Mouse (Mus musculus): Measurements from ENCODE around the gene Atp5g2. TPM values are rescaled to one million over a fixed set of nuclear protein-coding genes. Genes with fewer than 3 reads are reported as not detected.
A peak's percentile ranks its signal among the peaks of the same experiment; 100 is the strongest.

Gene Atp5g2
- total RNA-seq (2014; rRNA removed) (148 and 610 TPM in 2 replicates), polyA plus RNA-seq (2015; fragmentation: Nextera tagmentation; extraction: Ambion mirVana) (60.5 and 66.5 TPM in 2 replicates)

GRCm38 (mm10) chr15:102672215-102673071, at the start of gene Atp5g2:
Gene Atp5g2 (minus strand): TSS chr15:102672352.
- peaks cover 19% of the 10 kb centered on the region for H3K4me1 ChIP-seq (ENCODE audit: insufficient read depth, low read length)
- no peak for TF ChIP-seq CTCF (IDR thresholded peaks at IDR 0.05; ENCODE audit: low read depth)
- ATAC-seq (no peak), DNase-seq (ENCODE audit: low spot score) (peak; percentile 69)
- WGBS, result 2% methylated on average over 37 of the region's 37 CpGs
- H3K9ac ChIP-seq (replicated peaks; ENCODE audit: low read length), result peak within 1 kb of the TSS; percentile 81
- H3K9me3 ChIP-seq (ENCODE audit: low read length), result no peaks in the 10 kb centered on the region
- peak within 1 kb of the TSS; percentile 99 for H3K27ac ChIP-seq
- peak within 1 kb of the TSS; percentile 84 for H3K4me2 ChIP-seq (ENCODE audit: low read depth, low read length)
- H3K4me3 ChIP-seq (ENCODE audit: low read length), result peak within 1 kb of the TSS; percentile 49
- H3K27me3 ChIP-seq (ENCODE audit: insufficient read depth, low read length), result no peaks in the 10 kb centered on the region
- H3K36me3 ChIP-seq (ENCODE audit: insufficient read depth, low read length), result no peaks in the 10 kb centered on the region

- ATAC-seq (no peak), DNase-seq (ENCODE audit: low spot score) (no peak)
- Histone ChIP-seq H3K4me1 (ENCODE audit: insufficient read depth, low read length) (peaks cover 3% of the 10 kb centered on the region; the same call in 1 of the 2 replicates), H3K27ac (peak overlapping the region; percentile 65; the same call in 1 of the 2 replicates), H3K4me3 (ENCODE audit: low read length) (peak overlapping the region; percentile 64), H3K36me3 (ENCODE audit: insufficient read depth, low read length) (peaks cover 25% of the 10 kb centered on the region), H3K4me2 (ENCODE audit: low read depth, low read length) (peak overlapping the region; percentile 73), H3K9ac (replicated peaks; ENCODE audit: low read length) (peak overlapping the region; percentile 60), H3K27me3 (ENCODE audit: insufficient read depth, low read length) (no peaks in the 10 kb centered on the region), H3K9me3 (ENCODE audit: low read length) (no peaks in the 10 kb centered on the region)
- no peak for TF ChIP-seq CTCF (IDR thresholded peaks at IDR 0.05; ENCODE audit: low read depth)
- WGBS, result 16% methylated on average over 14 of the region's 14 CpGs
Measured at GRCm38 (mm10) chr15:102721016-102721898, 49.1 kb upstream of the Atp5g2 start.

GRCm38 (mm10) chr15:102716132-102716531, 44.0 kb upstream of the Atp5g2 start:
- H3K27me3 ChIP-seq (ENCODE audit: insufficient read depth, low read length), result no peaks in the 10 kb centered on the region
- DNase-seq (ENCODE audit: low spot score) (no peak), ATAC-seq (no peak)
- H3K4me3 ChIP-seq (ENCODE audit: low read length), result no peak overlapping the region
- H3K4me1 ChIP-seq (ENCODE audit: insufficient read depth, low read length), result peaks cover 3% of the 10 kb centered on the region; the same call in 1 of the 2 replicates
- no peak for TF ChIP-seq CTCF (IDR thresholded peaks at IDR 0.05; ENCODE audit: low read depth)
- no peak overlapping the region for H3K4me2 ChIP-seq (ENCODE audit: low read depth, low read length)
- no peak overlapping the region for H3K27ac ChIP-seq
- H3K9me3 ChIP-seq (ENCODE audit: low read length), result no peaks in the 10 kb centered on the region
- WGBS, result 69% methylated on average over 12 of the region's 12 CpGs
- H3K9ac ChIP-seq (replicated peaks; ENCODE audit: low read length), result no peak overlapping the region
- H3K36me3 ChIP-seq (ENCODE audit: insufficient read depth, low read length), result peaks cover 54% of the 10 kb centered on the region

GRCm38 (mm10) chr15:102707736-102708269, 35.7 kb upstream of the Atp5g2 start:
- H3K36me3 ChIP-seq (ENCODE audit: insufficient read depth, low read length), result peaks cover 32% of the 10 kb centered on the region
- no peak overlapping the region for H3K4me2 ChIP-seq (ENCODE audit: low read depth, low read length)
- no peak overlapping the region for H3K9ac ChIP-seq (replicated peaks; ENCODE audit: low read length)
- TF ChIP-seq CTCF (IDR thresholded peaks at IDR 0.05; ENCODE audit: low read depth), result no peak
- H3K4me3 ChIP-seq (ENCODE audit: low read length), result no peak overlapping the region
- H3K27ac ChIP-seq, result no peak overlapping the region
- H3K27me3 ChIP-seq (ENCODE audit: insufficient read depth, low read length), result no peaks in the 10 kb centered on the region
- no peak for ATAC-seq
- DNase-seq (ENCODE audit: low spot score), result peak; percentile 32
- no peaks in the 10 kb centered on the region for H3K4me1 ChIP-seq (ENCODE audit: insufficient read depth, low read length)
- no peaks in the 10 kb centered on the region for H3K9me3 ChIP-seq (ENCODE audit: low read length)
- 40% methylated on average over 6 of the region's 6 CpGs for WGBS

- ATAC-seq, result peak; percentile 19; the same call in 1 of the 2 replicates
Measured at GRCm38 (mm10) chr15:102705923-102706503, 33.9 kb upstream of the Atp5g2 start.

More at GRCm38 (mm10) chr15:102705923-102706503, 33.9 kb upstream of the Atp5g2 start:
- no peaks in the 10 kb centered on the region for H3K27me3 ChIP-seq (ENCODE audit: insufficient read depth, low read length)
- H3K27ac ChIP-seq, result peak overlapping the region; percentile 55; the same call in 1 of the 2 replicates
- peaks cover 25% of the 10 kb centered on the region for H3K36me3 ChIP-seq (ENCODE audit: insufficient read depth, low read length)
- DNase-seq (ENCODE audit: low spot score), result peak; percentile 32
- H3K4me2 ChIP-seq (ENCODE audit: low read depth, low read length), result no peak overlapping the region
- WGBS, result 51% methylated on average over 7 of the region's 7 CpGs
- H3K4me1 ChIP-seq (ENCODE audit: insufficient read depth, low read length), result no peaks in the 10 kb centered on the region
- no peak for TF ChIP-seq CTCF (IDR thresholded peaks at IDR 0.05; ENCODE audit: low read depth)
- no peak overlapping the region for H3K4me3 ChIP-seq (ENCODE audit: low read length)
- no peak overlapping the region for H3K9ac ChIP-seq (replicated peaks; ENCODE audit: low read length)
- no peaks in the 10 kb centered on the region for H3K9me3 ChIP-seq (ENCODE audit: low read length)

Data from hindbrain, postnatal 0 days (tissue).